Mouse (Mus musculus) CH12.LX (cell line): Measurements from ENCODE around the gene Fxyd2.

ENCODE experiments used
- CTCF ChIP-seq, 2 experiments: IDR thresholded peaks in 1 of 2; conservative IDR thresholded peaks in 1 of 2; 2 replicates each; pipeline ENCODE4 v1.5.1; 2011 to 2012; ENCODE audit warnings: low read depth in 2 of 2, low read length in 2 of 2, improper control_type of control experiment in 1 of 2, inconsistent platforms in 1 of 2, mild to moderate bottlenecking in 1 of 2, moderate library complexity in 1 of 2
- E2F4 ChIP-seq: IDR thresholded peaks from 2 replicates; pipeline ENCODE4 v1.6.1; 2011; ENCODE audit warnings: low read depth, low read length, improper control_type of control experiment; ENCODE audit not compliant: insufficient replicate concordance
- ELF1 ChIP-seq: IDR thresholded peaks from 2 replicates; pipeline ENCODE4 v1.6.1; 2014; ENCODE audit warnings: low read depth, mild to moderate bottlenecking, inconsistent platforms, low read length, improper control_type of control experiment
- JUND ChIP-seq: conservative IDR thresholded peaks from 2 replicates; pipeline ENCODE4 v1.6.1; 2011; ENCODE audit warnings: low read depth, low read length, improper control_type of control experiment
- MAX ChIP-seq: IDR thresholded peaks from 2 replicates; pipeline ENCODE4 v1.6.1; 2011; ENCODE audit warnings: low read length, improper control_type of control experiment
- MEF2A ChIP-seq: IDR thresholded peaks from 2 replicates; pipeline ENCODE4 v1.6.1; 2014; ENCODE audit warnings: low read depth, mild to moderate bottlenecking, inconsistent platforms, low read length, improper control_type of control experiment, borderline replicate concordance
- NELFE ChIP-seq: IDR thresholded peaks from 2 replicates; pipeline ENCODE4 v1.6.1; 2011; ENCODE audit warnings: low read depth, low read length, improper control_type of control experiment
- POLR2A ChIP-seq: IDR thresholded peaks from 2 replicates; pipeline ENCODE4 v1.6.1; 2011; ENCODE audit warnings: low read depth, mild to moderate bottlenecking, improper control_type of control experiment, low read length
- POLR2AphosphoS2 ChIP-seq: IDR thresholded peaks from 2 replicates; pipeline ENCODE4 v1.6.1; 2011; ENCODE audit warnings: low read depth, low read length, improper control_type of control experiment
- SMC3 ChIP-seq: IDR thresholded peaks from 2 replicates; pipeline ENCODE4 v1.6.1; 2011; ENCODE audit warnings: low read depth, low read length, improper control_type of control experiment
- TCF12 ChIP-seq: IDR thresholded peaks from 2 replicates; pipeline ENCODE4 v1.6.1; 2014; ENCODE audit warnings: low read depth, mild to moderate bottlenecking, inconsistent platforms, low read length, improper control_type of control experiment
- ZC3H11A ChIP-seq: IDR thresholded peaks from 2 replicates; pipeline ENCODE4 v1.6.1; 2012; ENCODE audit warnings: low read depth, mild to moderate bottlenecking, inconsistent platforms, low read length, improper control_type of control experiment

- TF ChIP-seq SMC3 (no peak), MAX (no peak), MEF2A (no peak), CTCF (conservative IDR thresholded peaks at IDR 0.05 in 1 of 2, IDR thresholded peaks at IDR 0.05 in 1 of 2; ENCODE audit: low read depth in 2 of 2, low read length in 2 of 2) (no peak), POLR2A (no peak), NELFE (no peak), ZC3H11A (no peak), POLR2AphosphoS2 (no peak), TCF12 (no peak), E2F4 (no peak), ELF1 (no peak), JUND (no peak)
These were observed 39.6 kb downstream of the Fxyd2 start for GRCm38 (mm10) chr9:45439025-45439424.
